Mouse (Mus musculus) midbrain, postnatal 0 days (tissue): ENCODE results near the gene Ror2. TPM values are rescaled to one million over a fixed set of nuclear protein-coding genes. Genes with fewer than 3 reads are reported as not detected.

Source experiments
- ATAC-seq: fragments of 200-750 bp; cut with Nextera tagmentation; 2 replicates; pipeline ENCODE4 v1.8.0; 2017; ENCODE audit warnings: moderate number of reproducible peaks, mild to moderate bottlenecking, moderate TSS enrichment, moderate library complexity; ENCODE audit not compliant: low FRiP score
- DNase-seq: peaks from one replicate; pipeline ENCODE4 v3.0.0-alpha.2; 2015; ENCODE audit warnings: low spot score
- H3K27ac ChIP-seq: fragments of 300-500 bp; sonication (generic); 2 replicates; pipeline ENCODE4 v1.5.1; 2014; ENCODE audit warnings: low read depth, mild to moderate bottlenecking, low read length, mixed read lengths
- H3K27me3 ChIP-seq: fragments of 300-500 bp; sonication (generic); 2 replicates; pipeline ENCODE4 v1.6.1; 2014; ENCODE audit warnings: low read length, control low read depth, mixed read lengths; ENCODE audit not compliant: insufficient read depth
- H3K36me3 ChIP-seq: fragments of 300-500 bp; sonication (generic); 2 replicates; pipeline ENCODE4 v1.6.1; 2014; ENCODE audit warnings: low read length, control low read depth, mixed read lengths; ENCODE audit not compliant: insufficient read depth
- H3K4me1 ChIP-seq: fragments of 300-500 bp; sonication (generic); 2 replicates; pipeline ENCODE4 v1.6.1; 2014; ENCODE audit warnings: mild to moderate bottlenecking, control low read depth, antibody characterized with exemption, low read length, mixed read lengths; ENCODE audit not compliant: insufficient read depth
- H3K4me2 ChIP-seq: fragments of 300-500 bp; sonication (generic); 2 replicates; pipeline ENCODE4 v1.6.1; 2014; ENCODE audit warnings: low read depth, mild to moderate bottlenecking, low read length, mixed read lengths; ENCODE audit not compliant: poor library complexity, severe bottlenecking
- H3K4me3 ChIP-seq: fragments of 300-500 bp; sonication (generic); 2 replicates; pipeline ENCODE4 v1.5.1; 2014; ENCODE audit warnings: low read depth, mild to moderate bottlenecking, low read length, moderate library complexity
- H3K9ac ChIP-seq: fragments of 300-500 bp; sonication (generic); replicated peaks from 2 replicates; pipeline ENCODE4 v1.6.1; 2014; ENCODE audit warnings: mild to moderate bottlenecking, low read length, moderate library complexity, mixed read lengths; ENCODE audit not compliant: poor library complexity, severe bottlenecking
- H3K9me3 ChIP-seq: fragments of 300-500 bp; sonication (generic); 2 replicates; pipeline ENCODE4 v1.6.1; 2016; ENCODE audit warnings: low read length, control low read depth
- CTCF ChIP-seq: IDR thresholded peaks from 2 replicates; pipeline ENCODE4 v1.5.1; 2016; ENCODE audit warnings: antibody characterized with exemption, mild to moderate bottlenecking
- WGBS: fragments of 180-500 bp; shearing (Covaris S2); extraction: QIAGEN DNeasy Blood & Tissue Kit; methylation state at CpG from one replicate; pipeline ENCODE4 v1.1.7; 2014; 5-methylcytosine and 5-hydroxymethylcytosine counted together
- polyA plus RNA-seq: library from polyadenylated mRNA; unstranded; fragments of >200 nt; fragmentation: Nextera tagmentation; extraction: Ambion mirVana; gene quantifications from 2 replicates; pipeline ENCODE4 v1.2.1, GENCODE M21; 2015
- total RNA-seq: library from RNA; depleted of rRNA; stranded (reverse); fragments of >200 nt; gene quantifications from 2 replicates; pipeline ENCODE4 v1.2.3, GENCODE M21; 2014

The Ror2 gene
- total and polyA plus RNA-seq, 2 experiments from 2014 or later, result 2.0 to 5.8 TPM

DNA sequence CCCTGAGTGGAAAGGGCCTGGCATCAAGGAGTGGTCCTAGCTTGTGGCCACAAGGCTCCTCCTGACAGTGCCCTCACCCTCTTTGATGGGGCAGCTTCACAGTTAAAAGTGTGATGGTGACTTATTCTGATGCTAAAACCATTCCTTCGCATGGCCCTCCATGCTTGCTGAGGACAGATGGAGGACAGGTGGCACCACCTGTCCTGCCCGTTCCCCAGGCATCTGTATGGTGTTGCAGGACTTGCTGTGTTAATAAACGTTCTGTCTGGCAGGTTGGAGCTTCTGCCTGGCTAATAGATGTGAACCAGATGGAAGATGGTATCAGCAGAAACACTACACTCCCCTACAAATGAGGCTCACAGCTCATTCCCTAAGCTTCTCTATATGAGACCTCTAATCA, 140.4 kb downstream of the Ror2 start:
- Histone ChIP-seq H3K4me2 (no peak overlapping the region), H3K36me3 (no peaks in the 10 kb centered on the region), H3K27me3 (no peaks in the 10 kb centered on the region), H3K4me3 (no peak overlapping the region), H3K27ac (no peak overlapping the region), H3K4me1 (no peaks in the 10 kb centered on the region), H3K9me3 (no peaks in the 10 kb centered on the region), H3K9ac (no peak overlapping the region)
- 92% methylated on average over 3 of the region's 3 CpGs for WGBS
- no peak for DNase-seq
- ATAC-seq, result no peak
- TF ChIP-seq CTCF, result no peak

DNA sequence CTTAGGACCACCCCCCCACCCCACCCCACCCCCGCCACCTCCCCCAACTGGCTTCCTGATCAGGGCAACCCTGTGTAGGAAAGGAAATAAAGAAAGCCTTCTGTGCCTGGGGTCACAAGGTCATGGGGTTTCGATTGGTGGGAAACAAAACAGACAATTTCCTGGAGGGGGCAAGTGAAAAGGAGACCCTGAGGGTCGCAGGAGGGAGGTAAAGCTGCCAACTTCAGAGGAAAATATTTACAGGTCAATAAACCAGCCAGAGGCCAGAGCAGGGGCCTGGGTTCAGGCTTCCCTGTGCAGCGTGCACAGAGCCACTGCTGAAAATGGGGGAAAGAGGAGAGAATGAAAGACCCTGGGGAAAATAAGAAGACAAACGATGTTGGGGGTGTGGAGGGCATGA, 142.8 kb downstream of the Ror2 start:
- no peak for DNase-seq
- WGBS, result 25% methylated on average over 5 of the region's 5 CpGs

DNA sequence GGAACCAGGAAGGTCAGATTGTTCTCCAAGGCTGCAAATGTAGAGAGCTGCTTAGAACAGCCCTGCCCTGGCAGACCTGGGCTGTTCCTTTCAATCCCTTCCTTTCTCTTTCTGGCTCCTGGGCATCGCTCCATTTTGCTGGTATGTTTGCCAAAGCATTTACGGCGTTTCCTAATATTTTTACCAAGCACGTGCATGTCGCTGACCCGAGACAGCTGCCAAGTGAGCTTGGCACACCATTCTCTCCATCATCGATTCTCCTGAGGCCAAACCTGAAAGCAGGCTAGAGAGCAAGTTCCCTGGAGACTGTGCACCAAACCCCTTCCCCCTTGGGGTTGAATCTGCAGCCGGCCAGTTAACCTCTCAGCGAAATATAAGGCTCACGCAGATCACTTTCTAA, 143.7 kb downstream of the Ror2 start:
- Histone ChIP-seq H3K4me2 (no peak overlapping the region), H3K27ac (no peak overlapping the region), H3K27me3 (no peaks in the 10 kb centered on the region), H3K9ac (no peak overlapping the region), H3K4me3 (no peak overlapping the region), H3K4me1 (no peaks in the 10 kb centered on the region), H3K9me3 (no peaks in the 10 kb centered on the region), H3K36me3 (no peaks in the 10 kb centered on the region)
- peak; percentile 48 for DNase-seq
- no peak for TF ChIP-seq CTCF
- no peak for ATAC-seq
- WGBS, result 79% methylated on average over 10 of the region's 10 CpGs

More for the DNA sequence above, 142.8 kb downstream of the Ror2 start:
- H3K27ac ChIP-seq, result no peak overlapping the region
- no peaks in the 10 kb centered on the region for H3K4me1 ChIP-seq
- H3K4me3 ChIP-seq, result no peak overlapping the region
- no peaks in the 10 kb centered on the region for H3K9me3 ChIP-seq
- H3K9ac ChIP-seq, result no peak overlapping the region
- ATAC-seq, result no peak
- no peak for TF ChIP-seq CTCF
- H3K36me3 ChIP-seq, result no peaks in the 10 kb centered on the region
- H3K27me3 ChIP-seq, result no peaks in the 10 kb centered on the region
- H3K4me2 ChIP-seq, result no peak overlapping the region

DNA sequence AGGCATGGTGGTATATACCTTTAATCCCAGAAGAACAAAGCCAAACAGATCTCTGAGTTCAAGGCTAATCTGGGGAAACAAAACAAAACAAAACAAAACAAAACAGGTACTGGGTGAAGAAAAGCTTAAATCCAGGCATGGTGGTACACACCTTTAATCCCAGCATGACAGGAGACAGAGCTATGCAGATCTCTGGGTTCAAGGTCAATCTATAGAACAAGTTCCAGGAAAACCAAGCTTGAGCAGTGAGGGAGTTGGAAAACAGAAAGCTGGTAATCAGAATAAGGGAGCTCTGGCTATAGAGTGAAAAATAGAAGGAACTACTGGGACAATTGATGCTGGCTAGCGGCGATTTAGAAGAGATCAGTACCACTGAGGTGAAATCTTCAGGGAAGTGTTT, 145.6 kb downstream of the Ror2 start:
- H3K9ac ChIP-seq, result no peak overlapping the region
- no peaks in the 10 kb centered on the region for H3K4me1 ChIP-seq
- no peak overlapping the region for H3K4me2 ChIP-seq
- H3K36me3 ChIP-seq, result no peaks in the 10 kb centered on the region
- DNase-seq (no peak), ATAC-seq (no peak)
- TF ChIP-seq CTCF, result no peak
- H3K27ac ChIP-seq, result no peak overlapping the region
- no peaks in the 10 kb centered on the region for H3K9me3 ChIP-seq
- H3K4me3 ChIP-seq, result no peak overlapping the region
- no peaks in the 10 kb centered on the region for H3K27me3 ChIP-seq
- 76% methylated on average over 2 of the region's 2 CpGs for WGBS

DNA sequence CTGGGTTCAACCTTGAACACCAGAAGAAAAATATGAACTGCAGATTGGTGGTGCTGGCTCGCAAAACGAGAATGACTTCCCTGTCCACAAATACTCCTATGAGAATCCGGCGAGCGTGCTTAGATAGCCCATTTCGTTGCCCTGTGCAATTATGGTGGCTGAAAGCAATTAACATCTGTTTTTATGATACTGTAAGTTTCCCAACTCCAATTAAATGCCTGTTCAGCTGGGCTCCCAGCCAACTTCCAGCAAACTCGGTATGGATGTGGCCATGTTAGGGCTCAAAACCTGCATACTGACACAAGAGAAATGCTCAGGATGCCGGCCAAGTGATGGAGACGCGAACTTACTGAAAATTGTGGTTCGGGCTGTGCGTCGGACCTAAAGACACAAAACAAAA, 155.4 kb downstream of the Ror2 start:
- H3K27ac ChIP-seq, result no peak overlapping the region
- TF ChIP-seq CTCF, result no peak
- no peak for ATAC-seq
- H3K4me1 ChIP-seq, result no peaks in the 10 kb centered on the region
- WGBS, result 90% methylated on average over 13 of the region's 13 CpGs
- no peaks in the 10 kb centered on the region for H3K36me3 ChIP-seq
- DNase-seq, result no peak
- H3K4me3 ChIP-seq, result no peak overlapping the region
- H3K4me2 ChIP-seq, result no peak overlapping the region
- H3K9ac ChIP-seq, result no peak overlapping the region
- H3K27me3 ChIP-seq, result no peaks in the 10 kb centered on the region
- H3K9me3 ChIP-seq, result no peaks in the 10 kb centered on the region

DNA sequence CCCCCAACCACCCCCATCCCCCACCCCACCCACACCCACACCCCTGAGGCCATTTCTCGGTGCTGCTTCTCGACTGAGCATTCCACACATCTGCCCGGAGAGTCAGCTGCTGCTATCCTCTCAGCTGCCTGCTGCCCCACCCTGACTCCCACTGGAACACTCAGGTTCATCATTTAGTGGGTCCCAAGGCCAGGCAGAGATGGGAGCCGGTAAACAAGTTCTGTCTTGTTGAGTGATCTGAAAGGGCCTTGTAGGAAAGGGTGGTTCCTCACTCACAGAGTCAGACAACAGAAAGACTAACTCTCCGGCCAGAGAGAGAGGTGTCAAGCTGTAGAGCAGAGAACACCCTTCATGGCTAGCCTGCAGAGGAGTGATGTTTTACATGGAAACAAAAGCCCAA, 155.9 kb downstream of the Ror2 start:
- DNase-seq (no peak), ATAC-seq (no peak)
- Histone ChIP-seq H3K27me3 (no peaks in the 10 kb centered on the region), H3K36me3 (no peaks in the 10 kb centered on the region), H3K4me3 (no peak overlapping the region), H3K4me2 (no peak overlapping the region), H3K9me3 (no peaks in the 10 kb centered on the region), H3K27ac (no peak overlapping the region), H3K9ac (no peak overlapping the region), H3K4me1 (no peaks in the 10 kb centered on the region)
- 86% methylated on average over 5 of the region's 5 CpGs for WGBS
- no peak for TF ChIP-seq CTCF
